Mouse (Mus musculus) retina, adult 2 months (tissue): ENCODE measurements around the gene Dtnb.
A peak's percentile ranks its signal among the peaks of the same experiment; 100 is the strongest.

ENCODE experiments used
- DNase-seq: peaks from one replicate; pipeline ENCODE4 v3.0.0-alpha.2; 2012; ENCODE audit warnings: low read depth, low spot score

Dtnb gene

GRCm38 (mm10) chr12:3572581-3573397 lies 608 bp downstream of the Dtnb start:
- peak; percentile 66 for DNase-seq

DNA sequence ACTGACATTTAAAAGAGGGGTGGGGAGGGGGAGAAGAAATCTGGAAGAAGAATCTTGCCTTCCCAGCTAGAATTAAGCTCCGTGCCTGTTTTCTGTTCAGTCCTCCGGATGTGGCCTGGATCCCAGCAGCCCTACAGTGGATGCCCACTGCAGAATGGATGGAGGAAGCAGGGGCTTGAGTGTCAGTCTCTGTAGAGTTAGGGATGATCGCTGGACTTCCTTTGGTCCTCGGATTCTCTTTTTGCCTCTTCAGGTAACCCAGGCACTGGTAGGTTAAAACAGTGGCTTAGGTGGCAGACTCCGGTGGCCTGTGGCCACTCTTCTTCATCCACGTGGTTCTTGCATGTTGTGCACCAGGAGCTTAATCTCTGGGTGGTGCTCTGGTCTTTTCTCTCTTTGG lies 1.2 kb downstream of the Dtnb start:
- no peak for DNase-seq

GRCm38 (mm10) chr12:3574670-3575069 lies 2.5 kb downstream of the Dtnb start:
- no peak for DNase-seq

- DNase-seq, result no peak
These were observed 7.9 kb downstream of the Dtnb start for GRCm38 (mm10) chr12:3579958-3580530.

DNA sequence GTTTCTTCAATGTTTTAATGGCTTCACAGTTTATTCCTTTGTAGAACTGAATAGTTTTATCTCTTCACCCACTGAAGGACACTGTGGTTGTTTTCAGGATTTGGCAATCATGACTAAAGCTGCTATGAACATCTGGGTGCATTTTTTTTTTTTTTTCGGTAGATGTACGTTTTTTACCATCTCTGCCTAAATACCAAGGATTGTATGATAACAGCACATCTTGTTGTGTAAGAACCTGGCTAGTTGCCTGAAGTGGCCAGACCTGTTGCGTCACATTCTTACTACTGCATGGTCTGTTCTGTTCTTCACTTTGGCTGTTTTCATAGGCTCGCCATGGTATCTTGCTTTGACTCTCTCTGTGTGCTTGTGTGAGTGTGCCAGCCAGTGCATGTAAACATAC lies 10.4 kb downstream of the Dtnb start:
- DNase-seq, result no peak

GRCm38 (mm10) chr12:3585525-3585924 lies 13.3 kb downstream of the Dtnb start:
- no peak for DNase-seq

DNA sequence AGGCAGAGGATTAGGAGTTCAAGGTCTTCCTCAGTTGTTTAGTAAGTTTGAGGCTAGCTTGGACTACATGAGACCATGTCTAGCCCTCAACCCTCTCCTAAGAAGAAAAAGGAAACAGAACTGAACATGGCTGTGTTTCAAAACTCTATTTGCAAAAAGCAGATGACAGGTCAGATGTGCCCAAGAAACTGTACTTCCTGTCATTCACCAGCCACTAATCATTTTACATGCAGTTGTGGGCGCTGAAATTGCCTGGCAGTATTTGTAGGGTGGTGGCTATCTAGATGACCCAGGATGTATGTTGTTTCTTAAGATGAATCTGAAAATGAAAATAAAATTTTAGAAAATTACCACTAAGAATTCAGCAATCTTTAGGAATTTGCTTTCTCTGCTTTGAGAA lies 14.8 kb downstream of the Dtnb start:
- DNase-seq, result no peak

GRCm38 (mm10) chr12:3590039-3590438 lies 17.9 kb downstream of the Dtnb start:
- DNase-seq, result no peak

DNA sequence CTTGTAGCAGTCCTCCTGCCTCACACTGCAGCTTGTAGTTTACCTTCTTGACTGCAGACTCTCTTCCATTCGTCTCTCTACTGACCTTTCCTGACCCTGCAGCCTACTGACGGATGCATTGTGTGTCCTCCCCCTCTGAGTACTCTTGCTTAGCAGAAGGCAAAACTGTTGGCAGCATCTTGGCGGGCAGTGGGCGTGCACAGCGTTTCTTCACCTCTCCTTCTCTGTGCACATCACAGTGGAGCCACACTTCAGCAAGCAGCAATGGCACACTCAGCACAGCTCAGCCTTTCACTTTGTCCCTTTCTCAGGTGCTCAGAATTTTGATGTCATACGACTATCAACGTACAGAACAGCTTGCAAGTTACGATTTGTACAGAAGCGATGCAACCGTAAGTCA lies 19.4 kb downstream of the Dtnb start:
- no peak for DNase-seq

DNA sequence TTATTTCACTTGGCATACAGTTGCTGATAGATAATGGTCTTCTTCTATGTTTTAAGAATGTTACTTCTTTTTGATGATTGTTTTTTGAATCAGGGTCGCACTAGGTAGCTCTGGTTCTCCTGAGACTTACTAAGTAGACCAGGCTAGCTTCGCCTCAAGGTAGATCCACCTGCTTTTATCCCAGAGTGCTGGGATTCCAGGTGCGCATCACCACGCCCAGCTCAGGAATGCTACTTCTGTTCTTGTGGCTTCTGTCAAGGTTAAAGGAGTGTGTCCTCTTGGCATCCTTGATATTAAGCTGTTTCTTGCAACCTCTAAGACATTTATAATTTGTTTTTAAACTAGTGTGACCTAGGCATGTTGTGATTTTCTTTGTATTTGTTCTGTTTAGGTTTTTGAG lies 30.6 kb downstream of the Dtnb start:
- no peak for DNase-seq

DNA sequence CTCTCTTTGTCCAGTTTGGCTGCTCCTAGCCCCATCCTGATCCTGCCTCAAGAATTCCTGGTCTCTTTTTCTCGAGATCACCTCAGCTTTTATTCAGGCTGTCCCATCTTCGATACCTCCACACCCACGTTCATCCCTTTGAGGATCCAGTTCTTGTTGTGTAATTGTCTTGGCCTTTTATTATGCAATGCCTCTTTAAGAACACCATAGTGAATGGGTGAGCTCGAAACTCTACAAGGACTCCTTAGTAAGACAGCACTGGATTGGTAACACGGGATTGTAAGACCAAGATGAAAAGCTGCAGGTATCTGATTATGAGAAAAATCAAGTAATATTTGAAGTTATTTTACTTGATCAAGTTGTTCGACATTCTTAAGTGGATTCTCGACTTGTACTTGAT lies 34.0 kb downstream of the Dtnb start:
- no peak for DNase-seq

GRCm38 (mm10) chr12:3609747-3610146 lies 37.6 kb downstream of the Dtnb start:
- no peak for DNase-seq

- DNase-seq, result no peak
These were observed 39.7 kb downstream of the Dtnb start for GRCm38 (mm10) chr12:3611871-3612270.

DNA sequence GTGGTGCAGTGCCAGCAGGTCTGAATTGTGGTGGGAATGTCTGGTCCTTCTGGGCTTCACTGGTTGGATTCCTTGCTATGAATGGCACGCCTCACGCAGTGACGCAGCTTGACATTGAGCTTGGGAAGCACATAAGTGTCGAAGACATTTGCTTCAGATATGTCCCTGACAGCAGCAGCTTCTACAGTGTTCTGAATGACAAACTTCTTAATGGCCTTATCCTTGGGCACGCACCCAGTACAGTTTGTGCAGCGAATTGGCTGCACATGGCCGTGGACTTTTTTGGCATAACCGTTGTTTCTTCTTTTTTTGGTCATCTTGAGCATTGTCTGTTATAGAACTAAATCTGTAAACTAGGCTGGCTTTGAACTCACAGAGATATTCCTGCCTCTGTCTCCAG lies 42.9 kb downstream of the Dtnb start:
- DNase-seq, result no peak

GRCm38 (mm10) chr12:3618144-3619020 lies 46.2 kb downstream of the Dtnb start:
- DNase-seq, result no peak

DNA sequence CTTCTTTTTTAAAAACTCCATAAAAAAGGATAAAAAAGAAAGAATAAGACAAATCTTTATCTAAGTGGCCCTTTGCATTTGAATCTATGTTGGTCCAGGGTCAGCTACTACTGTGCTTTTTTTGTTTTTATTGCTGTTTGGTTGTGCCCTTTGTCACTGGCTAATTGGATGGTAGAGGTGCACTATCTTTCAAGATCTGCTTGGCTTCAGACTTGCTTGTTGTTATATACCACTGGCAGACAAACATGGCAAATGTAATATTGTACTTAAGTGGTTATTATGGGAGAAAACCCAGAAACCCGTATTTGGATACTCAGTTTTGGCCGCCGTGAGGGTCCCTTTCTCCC lies 46.8 kb downstream of the Dtnb start:
- DNase-seq, result no peak

DNA sequence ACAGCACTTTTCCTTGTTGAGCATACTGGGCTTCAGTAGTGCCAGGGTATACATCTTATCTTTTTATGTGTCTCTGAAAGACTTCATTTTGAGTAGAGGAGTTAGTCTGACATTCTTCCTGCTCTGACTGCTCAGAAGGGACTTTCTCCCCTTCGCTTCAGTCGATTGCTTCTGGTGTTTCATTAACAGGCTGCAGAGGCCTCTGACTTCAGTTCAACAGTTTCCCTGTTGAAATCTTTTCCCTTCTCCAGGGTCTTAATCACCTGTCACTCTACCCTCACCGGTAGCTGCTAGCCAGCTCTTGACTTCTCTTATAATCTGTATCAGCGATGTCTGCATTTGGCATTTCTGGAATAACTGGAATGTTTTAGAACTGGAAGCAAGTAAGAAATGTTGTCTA lies 54.7 kb downstream of the Dtnb start:
- DNase-seq, result no peak

- DNase-seq, result no peak
These were observed 69.8 kb downstream of the Dtnb start for GRCm38 (mm10) chr12:3641931-3642330.

DNA sequence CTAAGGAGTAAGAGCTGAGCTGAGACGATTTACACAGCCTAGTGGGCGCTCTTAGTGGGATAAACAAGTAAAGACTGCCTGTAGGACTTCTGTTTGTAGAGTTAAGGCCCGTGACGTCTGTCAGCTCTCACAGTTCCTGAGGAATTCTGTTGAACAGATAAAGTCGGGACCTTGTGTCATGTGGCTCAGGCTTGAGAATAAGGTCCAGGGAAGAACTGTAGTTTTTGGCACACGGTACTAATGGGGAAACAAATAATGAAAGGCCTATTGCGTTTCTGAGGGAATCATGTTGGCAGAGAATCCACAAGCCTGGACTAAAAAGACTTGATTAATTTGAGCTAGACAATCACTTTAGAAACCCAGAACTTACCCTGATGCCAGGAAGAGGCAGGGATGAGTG lies 84.6 kb downstream of the Dtnb start:
- no peak for DNase-seq

- no peak for DNase-seq
These were observed 85.1 kb downstream of the Dtnb start for GRCm38 (mm10) chr12:3657234-3657633.

DNA sequence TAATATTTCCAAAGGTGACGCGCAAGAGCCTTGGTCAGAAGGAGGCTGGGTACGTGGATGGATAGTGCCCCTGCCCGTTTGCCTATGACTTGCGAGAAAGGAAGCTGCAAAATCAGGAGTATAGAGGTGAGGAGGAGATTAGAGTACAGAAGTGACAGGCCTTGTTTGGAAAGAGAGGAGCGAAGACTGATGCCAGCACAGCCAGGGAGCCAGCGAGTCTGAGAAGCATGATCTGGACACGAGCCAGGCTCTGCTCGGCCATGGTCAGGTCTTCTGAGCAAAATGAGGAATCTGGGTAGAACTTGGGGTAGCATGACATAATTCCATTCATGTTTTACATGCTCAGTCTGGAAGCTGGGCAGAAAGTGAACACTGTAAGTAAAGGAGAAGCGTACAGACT lies 85.6 kb downstream of the Dtnb start:
- DNase-seq, result no peak

GRCm38 (mm10) chr12:3659554-3660311 lies 87.6 kb downstream of the Dtnb start:
- no peak for DNase-seq
